Mouse (Mus musculus): Measurements from ENCODE around the gene Smok3c. TPM values are rescaled to one million over a fixed set of nuclear protein-coding genes. Genes with fewer than 3 reads are reported as not detected.
"Not testable (repeated sequence)": the region's sequence is repeated elsewhere in the genome, so short reads cannot be mapped to it uniquely, and the experiment has no call there.

Gene Smok3c
- not detected in 2 replicates for total RNA-seq (2012; rRNA removed)

DNA sequence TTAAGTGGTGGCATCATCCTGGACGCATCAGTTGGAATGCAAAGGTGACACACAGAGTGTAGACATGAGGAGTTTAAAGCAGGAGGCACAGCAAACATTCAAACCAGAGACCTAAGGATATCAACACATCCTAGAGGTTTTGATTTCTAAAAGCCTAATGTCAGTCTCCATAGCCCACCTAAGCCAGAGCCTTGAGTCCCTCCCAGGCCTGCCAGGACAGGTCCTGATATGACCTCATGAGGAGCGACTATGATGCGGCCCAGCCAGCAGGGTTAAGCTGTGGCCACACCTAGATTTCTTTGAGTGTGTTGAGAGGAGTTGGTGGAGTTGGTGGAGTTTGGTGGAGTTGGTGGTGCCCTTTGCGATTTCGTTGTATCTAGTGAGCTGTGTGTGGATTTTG is at the start of gene Smok3c:
Gene Smok3c (plus strand): TSS at position 301 of the 400 bp plus-strand sequence.
- H3K9me3 ChIP-seq (ENCODE audit: control insufficient read depth, insufficient read depth, low read depth, low read length); H3K36me3 ChIP-seq (ENCODE audit: control insufficient read depth, insufficient read depth, low read length, poor library complexity, severe bottlenecking); in situ Hi-C loops (cut with MboI; ENCODE audit: low sequenced_read_pairs in 2 of 2, unreplicated experiment in 2 of 2); H3K4me1 ChIP-seq (ENCODE audit: control insufficient read depth in 2 of 2, insufficient read depth in 2 of 2, low read length in 2 of 2, poor library complexity in 1 of 2); DNase-seq (ENCODE audit: low read depth, low spot score); H3K27ac ChIP-seq (ENCODE audit: insufficient read depth, low read depth, low read length, poor library complexity, severe bottlenecking); H3K4me3 ChIP-seq (ENCODE audit: insufficient read depth in 1 of 2, low read depth in 1 of 2, low read length in 2 of 2, poor library complexity in 1 of 2, severe bottlenecking in 1 of 2); H3K9ac ChIP-seq (ENCODE audit: insufficient read depth, low read depth, low read length, poor library complexity, severe bottlenecking): not testable (repeated sequence)

GRCm38 (mm10) chr5:138009437-138009836 is 43.6 kb upstream of the Smok3c start:
- DNase-seq (ENCODE audit: low read depth, low spot score): no peak
- H3K4me3 ChIP-seq (ENCODE audit: insufficient read depth in 1 of 2, low read depth in 1 of 2, low read length in 2 of 2, poor library complexity in 1 of 2, severe bottlenecking in 1 of 2): no peak overlapping the region
- in situ Hi-C loops (cut with MboI; ENCODE audit: low sequenced_read_pairs in 2 of 2, unreplicated experiment in 2 of 2): no loop called here
- no peak overlapping the region for H3K9ac ChIP-seq (ENCODE audit: insufficient read depth, low read depth, low read length, poor library complexity, severe bottlenecking)
- H3K36me3 ChIP-seq (ENCODE audit: control insufficient read depth, insufficient read depth, low read length, poor library complexity, severe bottlenecking): no peaks in the 10 kb centered on the region
- no peaks in the 10 kb centered on the region for H3K9me3 ChIP-seq (ENCODE audit: control insufficient read depth, insufficient read depth, low read depth, low read length)
- no peak overlapping the region for H3K27ac ChIP-seq (ENCODE audit: insufficient read depth, low read depth, low read length, poor library complexity, severe bottlenecking)
- TF ChIP-seq ZC3H11A (IDR thresholded peaks at IDR 0.05; ENCODE audit: borderline replicate concordance, low read depth, low read length) (no peak), MAFK (IDR thresholded peaks at IDR 0.05; ENCODE audit: insufficient read depth, low read depth, low read length) (no peak), CHD2 (IDR thresholded peaks at IDR 0.05; ENCODE audit: low read depth, low read length) (no peak), HCFC1 (IDR thresholded peaks at IDR 0.05; ENCODE audit: borderline replicate concordance, insufficient read depth, low read length) (no peak), ZNF384 (IDR thresholded peaks at IDR 0.05; ENCODE audit: low read depth, low read length) (no peak)
- H3K4me1 ChIP-seq (ENCODE audit: control insufficient read depth in 2 of 2, insufficient read depth in 2 of 2, low read length in 2 of 2, poor library complexity in 1 of 2): no peaks in the 10 kb centered on the region

- Histone ChIP-seq H3K4me1 (ENCODE audit: control insufficient read depth in 2 of 2, insufficient read depth in 2 of 2, low read length in 2 of 2, poor library complexity in 1 of 2) (no peaks in the 10 kb centered on the region), H3K9ac (ENCODE audit: insufficient read depth, low read depth, low read length, poor library complexity, severe bottlenecking) (no peak overlapping the region), H3K27ac (ENCODE audit: insufficient read depth, low read depth, low read length, poor library complexity, severe bottlenecking) (no peak overlapping the region), H3K9me3 (ENCODE audit: control insufficient read depth, insufficient read depth, low read depth, low read length) (no peaks in the 10 kb centered on the region), H3K4me3 (ENCODE audit: insufficient read depth in 1 of 2, low read depth in 1 of 2, low read length in 2 of 2, poor library complexity in 1 of 2, severe bottlenecking in 1 of 2) (no peak overlapping the region), H3K36me3 (ENCODE audit: control insufficient read depth, insufficient read depth, low read length, poor library complexity, severe bottlenecking) (no peaks in the 10 kb centered on the region)
- no peak for DNase-seq (ENCODE audit: low read depth, low spot score)
- in situ Hi-C loops (cut with MboI; ENCODE audit: low sequenced_read_pairs in 2 of 2, unreplicated experiment in 2 of 2): no loop called here
- no peak for TF ChIP-seq ZC3H11A (IDR thresholded peaks at IDR 0.05; ENCODE audit: borderline replicate concordance, low read depth, low read length)
- no peak for TF ChIP-seq CHD2 (IDR thresholded peaks at IDR 0.05; ENCODE audit: low read depth, low read length)
- TF ChIP-seq MAFK (IDR thresholded peaks at IDR 0.05; ENCODE audit: insufficient read depth, low read depth, low read length): no peak
- TF ChIP-seq ZNF384 (IDR thresholded peaks at IDR 0.05; ENCODE audit: low read depth, low read length): no peak
- no peak for TF ChIP-seq HCFC1 (IDR thresholded peaks at IDR 0.05; ENCODE audit: borderline replicate concordance, insufficient read depth, low read length)
Observed at GRCm38 (mm10) chr5:138012382-138012781, 40.6 kb upstream of the Smok3c start.

GRCm38 (mm10) chr5:138016530-138016929 is 36.5 kb upstream of the Smok3c start:
- Histone ChIP-seq H3K9me3 (ENCODE audit: control insufficient read depth, insufficient read depth, low read depth, low read length) (no peaks in the 10 kb centered on the region), H3K4me1 (ENCODE audit: control insufficient read depth in 2 of 2, insufficient read depth in 2 of 2, low read length in 2 of 2, poor library complexity in 1 of 2) (no peaks in the 10 kb centered on the region), H3K36me3 (ENCODE audit: control insufficient read depth, insufficient read depth, low read length, poor library complexity, severe bottlenecking) (no peaks in the 10 kb centered on the region), H3K4me3 (ENCODE audit: insufficient read depth in 1 of 2, low read depth in 1 of 2, low read length in 2 of 2, poor library complexity in 1 of 2, severe bottlenecking in 1 of 2) (no peak overlapping the region), H3K9ac (ENCODE audit: insufficient read depth, low read depth, low read length, poor library complexity, severe bottlenecking) (no peak overlapping the region), H3K27ac (ENCODE audit: insufficient read depth, low read depth, low read length, poor library complexity, severe bottlenecking) (no peak overlapping the region)
- in situ Hi-C loops (cut with MboI; ENCODE audit: low sequenced_read_pairs in 2 of 2, unreplicated experiment in 2 of 2): no loop called here
- DNase-seq (ENCODE audit: low read depth, low spot score): no peak
- TF ChIP-seq ZNF384 (IDR thresholded peaks at IDR 0.05; ENCODE audit: low read depth, low read length): no peak
- TF ChIP-seq HCFC1 (IDR thresholded peaks at IDR 0.05; ENCODE audit: borderline replicate concordance, insufficient read depth, low read length): no peak
- no peak for TF ChIP-seq MAFK (IDR thresholded peaks at IDR 0.05; ENCODE audit: insufficient read depth, low read depth, low read length)
- no peak for TF ChIP-seq CHD2 (IDR thresholded peaks at IDR 0.05; ENCODE audit: low read depth, low read length)
- TF ChIP-seq ZC3H11A (IDR thresholded peaks at IDR 0.05; ENCODE audit: borderline replicate concordance, low read depth, low read length): no peak

DNA sequence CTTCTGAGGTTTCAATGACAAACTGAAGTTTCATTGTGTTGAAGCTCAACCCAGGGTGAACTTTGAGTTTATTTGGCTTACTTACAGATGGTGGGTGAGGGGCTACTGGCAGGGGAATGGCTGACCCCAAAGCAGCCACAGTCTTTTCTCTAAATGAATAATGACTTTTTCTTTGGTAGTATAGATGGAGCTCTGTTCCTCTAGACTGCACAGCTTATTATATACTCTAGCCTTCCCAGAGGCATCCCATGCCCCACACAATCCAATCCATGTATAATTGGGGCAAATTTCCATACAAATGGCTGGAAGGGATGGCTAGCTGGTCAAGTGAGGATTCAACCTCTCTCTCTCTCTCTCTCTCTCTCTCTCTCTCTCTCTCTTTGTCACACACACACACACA is 36.0 kb upstream of the Smok3c start:
- no peak for TF ChIP-seq ZNF384 (IDR thresholded peaks at IDR 0.05; ENCODE audit: low read depth, low read length)
- TF ChIP-seq MAFK (IDR thresholded peaks at IDR 0.05; ENCODE audit: insufficient read depth, low read depth, low read length): no peak
- no peak for TF ChIP-seq CHD2 (IDR thresholded peaks at IDR 0.05; ENCODE audit: low read depth, low read length)
- TF ChIP-seq HCFC1 (IDR thresholded peaks at IDR 0.05; ENCODE audit: borderline replicate concordance, insufficient read depth, low read length): no peak
- no peak for TF ChIP-seq ZC3H11A (IDR thresholded peaks at IDR 0.05; ENCODE audit: borderline replicate concordance, low read depth, low read length)
- no peaks in the 10 kb centered on the region for H3K9me3 ChIP-seq (ENCODE audit: control insufficient read depth, insufficient read depth, low read depth, low read length)
- no peaks in the 10 kb centered on the region for H3K4me1 ChIP-seq (ENCODE audit: control insufficient read depth in 2 of 2, insufficient read depth in 2 of 2, low read length in 2 of 2, poor library complexity in 1 of 2)
- no peak for DNase-seq (ENCODE audit: low read depth, low spot score)
- no peaks in the 10 kb centered on the region for H3K36me3 ChIP-seq (ENCODE audit: control insufficient read depth, insufficient read depth, low read length, poor library complexity, severe bottlenecking)
- in situ Hi-C loops (cut with MboI; ENCODE audit: low sequenced_read_pairs in 2 of 2, unreplicated experiment in 2 of 2): no loop called here
- H3K9ac ChIP-seq (ENCODE audit: insufficient read depth, low read depth, low read length, poor library complexity, severe bottlenecking): no peak overlapping the region
- H3K27ac ChIP-seq (ENCODE audit: insufficient read depth, low read depth, low read length, poor library complexity, severe bottlenecking): no peak overlapping the region
- H3K4me3 ChIP-seq (ENCODE audit: insufficient read depth in 1 of 2, low read depth in 1 of 2, low read length in 2 of 2, poor library complexity in 1 of 2, severe bottlenecking in 1 of 2): no peak overlapping the region

DNA sequence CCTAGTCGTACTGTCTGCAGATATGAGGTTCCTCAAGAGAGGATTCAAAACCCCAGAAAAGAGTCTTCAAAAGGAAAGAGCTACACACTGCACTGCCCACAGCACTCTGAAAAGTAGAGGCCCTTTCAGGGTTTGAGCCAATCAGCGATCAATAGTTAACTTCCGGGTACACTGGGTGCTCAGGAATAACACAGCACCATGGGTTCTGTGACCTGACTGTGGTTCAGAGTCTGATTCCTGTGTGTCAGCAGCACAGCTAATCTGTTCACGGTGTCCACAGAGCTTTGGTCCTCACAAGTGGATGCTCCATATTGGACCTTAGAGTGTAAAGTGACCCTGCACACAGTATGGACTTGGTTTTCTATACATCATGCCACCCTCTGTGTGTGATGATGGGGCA is 33.4 kb upstream of the Smok3c start:
- H3K4me1 ChIP-seq (ENCODE audit: control insufficient read depth in 2 of 2, insufficient read depth in 2 of 2, low read length in 2 of 2, poor library complexity in 1 of 2); in situ Hi-C loops (cut with MboI; ENCODE audit: low sequenced_read_pairs in 2 of 2, unreplicated experiment in 2 of 2); H3K27ac ChIP-seq (ENCODE audit: insufficient read depth, low read depth, low read length, poor library complexity, severe bottlenecking); H3K4me3 ChIP-seq (ENCODE audit: insufficient read depth in 1 of 2, low read depth in 1 of 2, low read length in 2 of 2, poor library complexity in 1 of 2, severe bottlenecking in 1 of 2); H3K9me3 ChIP-seq (ENCODE audit: control insufficient read depth, insufficient read depth, low read depth, low read length); H3K36me3 ChIP-seq (ENCODE audit: control insufficient read depth, insufficient read depth, low read length, poor library complexity, severe bottlenecking); DNase-seq (ENCODE audit: low read depth, low spot score); H3K9ac ChIP-seq (ENCODE audit: insufficient read depth, low read depth, low read length, poor library complexity, severe bottlenecking): not testable (repeated sequence)

DNA sequence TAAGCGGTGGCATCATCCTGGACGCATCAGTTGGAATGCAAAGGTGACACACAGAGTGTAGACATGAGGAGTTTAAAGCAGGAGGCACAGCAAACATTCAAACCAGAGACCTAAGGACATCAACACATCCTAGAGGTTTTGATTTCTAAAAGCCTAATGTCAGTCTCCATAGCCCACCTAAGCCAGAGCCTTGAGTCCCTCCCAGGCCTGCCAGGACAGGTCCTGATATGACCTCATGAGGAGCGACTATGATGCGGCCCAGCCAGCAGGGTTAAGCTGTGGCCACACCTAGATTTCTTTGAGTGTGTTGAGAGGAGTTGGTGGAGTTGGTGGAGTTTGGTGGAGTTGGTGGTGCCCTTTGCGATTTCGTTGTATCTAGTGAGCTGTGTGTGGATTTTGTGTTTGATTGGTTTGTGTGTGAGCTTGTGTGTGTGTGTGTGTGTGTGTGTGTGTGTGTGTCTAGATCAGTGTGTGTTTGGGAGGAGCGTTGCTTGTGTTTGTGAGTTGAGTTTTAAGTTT is 32.0 kb upstream of the Smok3c start, which contains the start of the genes Smok3a and Smok3b:
Gene Smok3a (plus strand): TSS at position 301 of the 519 bp plus-strand sequence.
Gene Smok3b (plus strand): TSS at position 469 of the 519 bp plus-strand sequence.
- H3K36me3 ChIP-seq (ENCODE audit: control insufficient read depth, insufficient read depth, low read length, poor library complexity, severe bottlenecking); in situ Hi-C loops (cut with MboI; ENCODE audit: low sequenced_read_pairs in 2 of 2, unreplicated experiment in 2 of 2); H3K27ac ChIP-seq (ENCODE audit: insufficient read depth, low read depth, low read length, poor library complexity, severe bottlenecking); DNase-seq (ENCODE audit: low read depth, low spot score); H3K4me3 ChIP-seq (ENCODE audit: insufficient read depth in 1 of 2, low read depth in 1 of 2, low read length in 2 of 2, poor library complexity in 1 of 2, severe bottlenecking in 1 of 2); H3K9ac ChIP-seq (ENCODE audit: insufficient read depth, low read depth, low read length, poor library complexity, severe bottlenecking); H3K9me3 ChIP-seq (ENCODE audit: control insufficient read depth, insufficient read depth, low read depth, low read length); H3K4me1 ChIP-seq (ENCODE audit: control insufficient read depth in 2 of 2, insufficient read depth in 2 of 2, low read length in 2 of 2, poor library complexity in 1 of 2): not testable (repeated sequence)
